Mouse (Mus musculus) ES-Bruce4 (cell line): ENCODE measurements around the gene Tubgcp4. TPM values are rescaled to one million over a fixed set of nuclear protein-coding genes. Genes with fewer than 3 reads are reported as not detected.

Experiments
- H3K27ac ChIP-seq: 2 replicates; pipeline ENCODE4 v1.5.1; 2012; ENCODE audit warnings: low read length, inconsistent platforms; ENCODE audit not compliant: insufficient read depth
- H3K27me3 ChIP-seq: 2 replicates; pipeline ENCODE4 v1.6.1; 2012; ENCODE audit warnings: mild to moderate bottlenecking, low read length, inconsistent platforms; ENCODE audit not compliant: control insufficient read depth, poor library complexity, insufficient read depth, severe bottlenecking
- H3K36me3 ChIP-seq: 2 replicates; pipeline ENCODE4 v1.6.1; 2012; ENCODE audit warnings: inconsistent platforms, mild to moderate bottlenecking, low read length, moderate library complexity; ENCODE audit not compliant: control insufficient read depth, poor library complexity, insufficient read depth, severe bottlenecking
- H3K4me1 ChIP-seq: one replicate; pipeline ENCODE4 v1.8.1; 2011; ENCODE audit warnings: low read length; ENCODE audit not compliant: control insufficient read depth, insufficient read depth
- H3K4me3 ChIP-seq: 2 replicates; pipeline ENCODE4 v1.5.1; 2011; ENCODE audit warnings: low read depth, mild to moderate bottlenecking, low read length
- H3K9ac ChIP-seq: 2 replicates; pipeline ENCODE4 v1.6.1; 2012; ENCODE audit warnings: low read depth, mild to moderate bottlenecking, inconsistent platforms; ENCODE audit not compliant: poor library complexity, severe bottlenecking
- H3K9me3 ChIP-seq: replicated peaks from 2 replicates; pipeline ENCODE4 v1.6.1; 2012; ENCODE audit warnings: mild to moderate bottlenecking, low read length, inconsistent platforms; ENCODE audit not compliant: control insufficient read depth, poor library complexity, insufficient read depth, severe bottlenecking
- CTCF ChIP-seq: IDR thresholded peaks from one replicate; pipeline ENCODE4 v1.8.1; 2011; ENCODE audit warnings: low read depth, low read length
- EP300 ChIP-seq: IDR thresholded peaks from 2 replicates; pipeline ENCODE4 v1.6.1; 2011; ENCODE audit warnings: low read depth, low read length; ENCODE audit not compliant: insufficient read depth
- POLR2A ChIP-seq: IDR thresholded peaks from one replicate; pipeline ENCODE4 v1.8.1; 2011; ENCODE audit warnings: low read length; ENCODE audit not compliant: insufficient read depth
- polyA plus RNA-seq: library from polyadenylated mRNA; stranded (reverse); fragments of >200 nt; gene quantifications from 2 replicates; pipeline ENCODE4 v1.2.4, GENCODE M21; 2011; ENCODE audit warnings: low read depth; ENCODE audit not compliant: missing spikeins, insufficient read depth, insufficient read length

The Tubgcp4 gene
- polyA plus RNA-seq, 1 experiment: 52.4 TPM

DNA sequence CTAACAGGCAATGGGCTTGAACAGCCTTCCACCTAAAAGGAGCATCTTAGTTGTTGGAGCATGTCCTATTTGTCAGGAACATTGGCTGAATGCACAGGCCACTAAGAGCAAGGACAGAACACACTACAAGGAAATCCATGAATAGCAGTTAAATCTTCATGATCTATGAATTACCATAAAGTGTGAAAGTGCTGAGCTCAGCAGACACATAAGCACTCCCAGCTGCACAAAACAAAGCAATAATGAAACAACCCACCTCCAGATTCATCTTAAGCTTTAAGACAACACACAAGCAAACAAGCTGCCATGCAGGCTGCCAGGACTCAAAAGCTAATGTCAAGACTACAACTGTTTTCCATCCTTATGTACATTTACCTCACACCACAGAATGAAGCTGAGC, 48.7 kb downstream of the Tubgcp4 start:
- peak overlapping the region; percentile 36; the same call in 1 of the 2 replicates for H3K27ac ChIP-seq
- peaks cover 3% of the 10 kb centered on the region for H3K4me1 ChIP-seq
- no peak overlapping the region for H3K9ac ChIP-seq
- no peaks in the 10 kb centered on the region for H3K27me3 ChIP-seq
- H3K9me3 ChIP-seq: no peaks in the 10 kb centered on the region
- H3K36me3 ChIP-seq: peaks cover 6% of the 10 kb centered on the region
- no peak overlapping the region for H3K4me3 ChIP-seq
- TF ChIP-seq EP300: no peak
- TF ChIP-seq CTCF: no peak
- no peak for TF ChIP-seq POLR2A

DNA sequence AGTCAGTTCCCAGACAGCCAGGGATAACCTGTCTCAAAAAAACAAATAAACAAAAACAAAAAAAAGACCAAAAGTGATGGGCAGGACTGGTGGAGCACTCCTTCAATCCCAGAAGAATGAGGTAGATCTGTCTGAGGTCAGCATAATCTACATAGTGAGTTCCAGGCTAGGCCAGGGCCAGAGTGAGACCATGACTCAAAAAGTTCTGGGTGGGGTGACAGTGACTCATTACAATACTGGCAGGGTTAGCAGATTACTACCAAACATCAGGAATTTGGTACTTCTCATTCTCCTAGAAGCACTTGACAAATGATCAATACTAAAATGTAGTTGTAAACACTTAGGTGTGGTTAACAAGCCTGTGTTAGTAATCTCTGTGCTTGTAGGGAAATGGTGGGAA, 49.5 kb downstream of the Tubgcp4 start:
- H3K4me3 ChIP-seq: no peak overlapping the region
- H3K27ac ChIP-seq: no peak overlapping the region
- no peak overlapping the region for H3K9ac ChIP-seq
- H3K9me3 ChIP-seq: no peaks in the 10 kb centered on the region
- peaks cover 3% of the 10 kb centered on the region for H3K4me1 ChIP-seq
- TF ChIP-seq CTCF (no peak), POLR2A (no peak), EP300 (no peak)
- peaks cover 6% of the 10 kb centered on the region for H3K36me3 ChIP-seq
- no peaks in the 10 kb centered on the region for H3K27me3 ChIP-seq

DNA sequence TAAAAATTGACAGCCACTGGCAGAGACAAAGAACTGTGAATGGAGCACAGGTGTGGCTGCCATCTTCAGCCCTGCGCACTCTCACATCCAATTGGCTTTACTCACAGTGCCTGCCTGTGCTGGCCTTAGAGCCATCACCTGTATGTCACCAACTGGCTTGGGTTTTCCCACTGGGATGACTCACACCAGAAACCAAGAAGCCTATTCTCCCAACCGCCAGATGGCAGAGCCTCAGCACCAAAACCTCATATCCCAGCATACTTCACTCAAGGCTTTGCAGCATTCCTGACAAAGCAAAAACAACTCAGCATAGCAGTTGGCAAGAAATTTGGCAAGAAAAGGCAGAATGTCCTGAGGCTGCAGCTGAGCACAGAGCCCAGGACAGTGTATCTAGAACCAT, 52.6 kb downstream of the Tubgcp4 start:
- peaks cover 3% of the 10 kb centered on the region for H3K4me1 ChIP-seq
- H3K27ac ChIP-seq: no peak overlapping the region
- H3K27me3 ChIP-seq: no peaks in the 10 kb centered on the region
- peaks cover 10% of the 10 kb centered on the region for H3K36me3 ChIP-seq
- no peak overlapping the region for H3K9ac ChIP-seq
- H3K9me3 ChIP-seq: no peaks in the 10 kb centered on the region
- TF ChIP-seq EP300 (no peak), CTCF (no peak), POLR2A (no peak)
- H3K4me3 ChIP-seq: no peak overlapping the region

DNA sequence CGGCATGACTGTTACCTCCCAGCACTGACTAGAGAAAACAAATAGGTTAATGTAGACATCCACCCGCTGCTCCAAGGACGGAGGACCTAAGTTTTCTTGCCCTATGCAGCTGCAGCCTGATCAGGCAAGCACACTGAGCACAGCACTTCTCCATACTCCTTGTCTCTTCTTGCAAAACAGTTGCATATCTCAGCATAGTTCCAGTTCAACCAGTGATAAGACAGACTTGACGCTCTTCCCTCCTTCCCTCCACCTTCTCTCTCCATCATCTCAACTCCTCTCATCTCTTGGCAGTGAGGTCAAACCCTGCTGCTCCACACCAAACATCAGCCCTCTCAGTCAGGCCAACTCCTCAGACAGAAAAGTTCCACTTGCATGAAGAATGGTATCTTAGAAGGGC, 57.7 kb downstream of the Tubgcp4 start:
- Histone ChIP-seq H3K9ac (no peak overlapping the region), H3K27me3 (no peaks in the 10 kb centered on the region), H3K36me3 (peaks cover 10% of the 10 kb centered on the region), H3K9me3 (no peaks in the 10 kb centered on the region), H3K4me1 (no peaks in the 10 kb centered on the region), H3K4me3 (no peak overlapping the region), H3K27ac (no peak overlapping the region)
- TF ChIP-seq EP300 (no peak), CTCF (no peak)

DNA sequence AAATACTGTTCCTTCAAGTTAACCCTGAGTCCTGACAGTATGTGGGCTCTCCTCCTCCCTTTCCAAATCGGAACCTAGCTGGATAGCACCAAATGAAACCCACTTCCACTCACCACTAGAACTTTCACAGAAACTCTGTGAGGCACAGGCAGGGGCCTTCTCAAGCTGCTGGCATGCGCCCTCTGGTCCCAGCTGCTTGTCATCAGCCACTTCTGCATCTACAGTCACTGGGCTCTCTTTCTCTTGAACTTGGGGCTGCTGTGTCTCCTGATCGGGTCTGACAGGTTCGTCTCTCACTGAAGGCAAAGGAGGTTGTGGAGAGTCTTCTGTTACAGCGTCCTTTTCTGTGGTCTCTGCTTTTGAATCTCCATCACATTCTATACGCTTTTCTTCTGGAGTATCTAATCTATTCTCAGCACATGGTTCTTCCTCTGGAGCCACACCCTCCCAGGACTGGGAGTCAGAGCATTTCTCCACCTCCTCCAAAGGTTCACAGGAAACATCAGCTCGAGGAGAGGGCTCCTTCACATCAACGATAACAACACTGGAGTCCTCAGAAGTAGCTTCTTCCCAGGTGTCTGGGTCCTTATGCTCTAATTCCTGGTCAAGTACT, 65.1 kb downstream of the Tubgcp4 start:
- Histone ChIP-seq H3K36me3 (peaks cover 17% of the 10 kb centered on the region), H3K27me3 (no peaks in the 10 kb centered on the region), H3K9me3 (no peaks in the 10 kb centered on the region), H3K9ac (no peak overlapping the region), H3K27ac (no peak overlapping the region), H3K4me1 (no peaks in the 10 kb centered on the region), H3K4me3 (no peak overlapping the region)
- TF ChIP-seq EP300 (no peak), POLR2A (no peak), CTCF (no peak)

DNA sequence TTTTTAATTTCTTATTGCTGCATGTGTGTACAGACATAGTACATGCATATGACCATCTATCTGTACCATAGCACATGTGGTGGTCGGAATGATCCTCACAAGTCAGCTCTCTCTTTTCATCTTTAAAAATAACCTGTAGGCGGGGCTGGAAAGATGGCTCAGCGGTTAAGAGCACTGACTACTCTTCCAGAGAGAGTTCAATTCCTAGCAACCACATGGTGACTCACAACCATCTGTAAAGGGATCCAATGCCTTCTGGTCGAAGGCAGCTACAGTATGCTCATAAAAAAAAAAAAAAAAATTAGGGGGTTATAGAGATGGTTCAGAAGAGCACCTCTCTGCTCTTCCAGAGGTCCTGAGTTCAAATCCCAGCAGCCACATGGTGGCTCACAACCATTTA, 69.0 kb downstream of the Tubgcp4 start:
- Histone ChIP-seq H3K4me3 (no peak overlapping the region), H3K36me3 (peaks cover 12% of the 10 kb centered on the region), H3K27me3 (no peaks in the 10 kb centered on the region), H3K9ac (no peak overlapping the region), H3K27ac (no peak overlapping the region), H3K9me3 (no peaks in the 10 kb centered on the region), H3K4me1 (no peaks in the 10 kb centered on the region)
- TF ChIP-seq EP300: no peak
- TF ChIP-seq POLR2A: no peak
